Mouse (Mus musculus) kidney, postnatal 14 days (tissue): ENCODE results near the gene Serp2.

Experiments used
- DNase-seq: peaks from one replicate; pipeline ENCODE4 v3.0.0; 2022; ENCODE audit warnings: mixed read lengths

Serp2 gene

DNA sequence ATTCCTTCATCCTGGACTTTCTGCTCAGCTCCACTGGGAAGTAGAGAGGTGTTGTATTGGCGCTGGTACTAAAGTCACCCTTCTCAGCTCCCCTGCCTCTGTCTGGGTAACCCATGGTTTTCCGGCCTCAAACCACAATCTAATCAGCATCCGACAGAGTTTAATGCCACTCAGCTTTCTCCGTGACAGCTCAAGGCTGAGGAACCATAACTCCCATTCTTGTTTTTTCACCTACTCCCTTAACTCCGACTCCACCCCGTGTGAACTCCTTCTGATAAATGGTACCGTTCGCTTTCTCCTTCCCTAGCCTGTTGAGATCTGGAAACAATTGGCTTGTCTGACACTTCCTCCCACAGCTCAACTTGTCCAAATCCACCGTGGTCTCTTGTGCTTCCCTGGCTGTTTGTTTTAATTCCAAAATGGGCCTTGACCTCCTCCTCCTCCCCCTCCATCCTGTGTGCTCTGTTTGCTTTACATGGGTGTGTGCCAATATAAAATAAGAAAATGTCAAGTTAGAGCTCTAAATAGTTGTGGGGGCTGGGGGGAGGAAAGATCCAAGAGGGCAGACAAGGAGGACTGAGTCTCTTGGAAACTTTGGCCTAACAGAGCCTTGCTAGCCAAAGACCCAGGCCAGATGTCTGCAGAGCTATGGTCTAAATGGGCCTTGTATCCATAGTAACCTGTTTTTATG lies 12.7 kb upstream of the Serp2 start:
- peak; percentile 53 for DNase-seq

DNA sequence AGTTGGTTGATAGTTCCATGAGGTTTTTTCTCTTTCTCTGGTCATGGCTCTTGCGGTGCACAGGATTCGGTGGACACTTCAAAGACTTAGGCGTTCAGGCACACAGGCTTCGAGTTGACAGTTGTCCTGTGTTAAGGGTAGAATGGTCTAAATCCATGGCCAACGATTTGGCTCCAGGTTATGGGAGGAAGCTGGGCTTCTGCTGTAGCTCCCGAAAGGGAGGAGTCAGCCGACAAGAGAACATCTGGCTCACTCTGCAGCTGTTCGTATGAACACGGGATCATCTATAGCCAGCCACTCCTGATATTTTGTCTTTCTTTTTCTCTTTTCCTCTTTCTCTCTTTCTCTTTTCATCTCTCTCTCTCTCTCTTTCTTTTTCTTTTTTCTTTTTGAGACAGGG lies 11.9 kb upstream of the Serp2 start:
- DNase-seq: no peak

GRCm38 (mm10) chr14:76567280-76567679 lies 10.6 kb upstream of the Serp2 start:
- peak; percentile 17 for DNase-seq

DNA sequence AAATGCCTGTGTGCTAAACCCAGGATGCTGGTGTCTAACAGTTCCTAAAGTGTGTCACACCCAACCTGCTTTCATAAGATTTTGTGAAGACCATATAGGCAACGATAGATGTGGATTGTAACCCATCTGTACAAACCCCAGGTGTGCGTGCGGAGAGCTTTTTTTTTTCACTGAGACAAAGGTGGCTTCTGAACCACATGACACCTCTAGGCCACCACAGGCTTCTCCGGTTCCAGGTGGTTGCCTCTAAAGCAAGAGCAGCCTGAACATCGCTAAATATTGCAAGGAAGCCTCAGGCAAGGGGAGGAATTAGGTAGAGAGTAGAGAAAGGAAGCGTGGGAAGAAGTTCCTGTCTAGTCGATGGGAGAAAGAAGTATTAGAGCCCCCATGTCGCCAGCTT lies 10.0 kb upstream of the Serp2 start:
- DNase-seq: no peak

- no peak for DNase-seq
These were observed 9.5 kb upstream of the Serp2 start for GRCm38 (mm10) chr14:76566193-76566592.

- no peak for DNase-seq
These were observed 2.5 kb upstream of the Serp2 start for GRCm38 (mm10) chr14:76559208-76559607.

DNA sequence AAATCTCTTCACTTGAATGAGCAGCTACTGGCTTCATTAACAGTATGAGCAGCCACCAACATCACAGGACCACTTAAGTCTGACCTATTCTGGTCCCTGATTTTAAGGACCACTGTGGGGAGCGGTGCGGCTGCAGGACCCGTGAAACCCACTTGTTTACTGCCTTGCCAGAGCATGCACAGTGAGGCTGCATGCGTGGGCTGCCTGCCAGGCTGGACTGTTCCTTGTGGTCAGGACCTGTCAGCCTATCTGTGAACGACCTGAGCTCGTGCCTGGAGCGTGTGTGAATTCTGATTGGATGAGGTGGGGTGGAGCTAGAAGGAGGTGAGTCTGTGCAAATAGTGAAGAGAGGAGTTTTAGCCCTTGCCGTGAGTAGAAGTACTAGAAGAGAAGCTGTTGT lies 1.5 kb upstream of the Serp2 start:
- peak; percentile 36 for DNase-seq

GRCm38 (mm10) chr14:76556031-76556851 lies 448 bp downstream of the Serp2 start:
- peak; percentile 79 for DNase-seq

- DNase-seq: no peak
These were observed 1.2 kb downstream of the Serp2 start for GRCm38 (mm10) chr14:76555263-76556030.

- no peak for DNase-seq
These were observed 12.6 kb downstream of the Serp2 start for GRCm38 (mm10) chr14:76544136-76544535.

GRCm38 (mm10) chr14:76541341-76541740 lies 15.3 kb downstream of the Serp2 start:
- DNase-seq: no peak

DNA sequence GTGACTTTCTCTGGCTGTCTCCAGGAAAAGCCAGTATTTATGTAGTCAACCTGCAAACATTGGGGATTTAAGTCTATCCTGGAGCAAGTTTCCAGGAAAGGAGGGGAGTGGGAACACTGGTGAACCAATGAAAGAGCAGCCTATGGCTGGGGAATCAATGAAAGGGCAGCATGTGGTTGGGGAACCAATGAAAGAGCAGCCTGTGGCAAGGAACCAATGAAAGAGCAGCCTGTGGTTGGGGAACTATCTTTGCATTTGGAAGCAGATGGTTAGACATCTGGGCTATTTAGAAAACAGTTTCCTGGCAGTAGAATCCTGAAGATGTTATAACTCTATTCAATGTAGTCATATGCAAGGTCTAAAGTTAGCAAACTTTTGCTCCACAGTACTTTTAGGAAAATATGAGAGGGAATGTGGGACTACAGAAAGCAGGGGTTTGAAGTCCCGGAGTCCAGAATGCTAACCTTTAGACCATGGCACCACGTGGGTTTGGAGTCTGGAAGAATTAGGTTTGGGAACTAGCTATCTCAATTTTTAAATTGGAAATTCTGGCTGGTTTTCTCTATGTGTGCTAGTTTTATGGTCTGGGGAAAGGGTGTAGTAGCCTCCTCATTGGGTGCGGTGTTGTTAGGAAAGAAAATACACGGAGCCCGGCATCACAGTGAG lies 16.6 kb downstream of the Serp2 start:
- DNase-seq: no peak

DNA sequence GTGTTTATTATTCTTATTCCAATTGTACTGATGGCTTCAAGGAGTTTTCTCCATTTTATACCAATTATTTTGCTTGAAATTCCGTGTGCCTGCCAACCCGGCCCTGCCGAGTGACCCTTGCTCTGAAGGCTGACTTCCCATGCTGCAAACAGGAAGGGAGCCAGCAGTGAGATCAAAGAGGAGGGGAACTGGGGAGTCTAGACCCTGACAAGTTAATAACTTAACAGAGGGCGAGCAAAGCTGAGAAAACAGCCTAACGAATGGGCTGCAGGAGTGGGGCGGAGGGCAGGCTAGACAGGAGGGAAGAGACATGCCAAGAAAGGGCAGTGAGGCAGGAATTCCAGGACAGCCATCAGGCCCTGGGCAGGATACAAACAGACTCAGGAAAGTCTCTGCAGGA lies 19.8 kb downstream of the Serp2 start:
- DNase-seq: peak; percentile 88

DNA sequence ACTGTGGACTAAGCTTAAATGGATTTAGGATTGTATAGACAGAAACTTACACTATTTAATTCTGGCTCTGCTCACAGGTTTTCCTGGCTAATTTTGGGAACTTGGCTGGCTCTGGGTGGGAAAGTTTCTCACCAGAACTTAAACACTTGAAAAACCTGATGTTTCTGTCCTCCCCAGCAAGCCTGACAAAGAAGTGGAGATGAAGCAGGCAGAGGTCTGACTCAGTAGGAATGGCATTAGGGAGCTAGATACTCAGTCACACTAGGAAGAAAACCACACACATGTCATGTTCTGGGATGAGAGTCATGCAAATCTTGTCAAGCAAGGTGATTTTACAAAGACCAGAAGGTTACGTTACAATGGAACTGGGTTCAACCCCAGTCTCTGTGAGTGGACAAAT lies 21.6 kb downstream of the Serp2 start:
- DNase-seq: no peak

GRCm38 (mm10) chr14:76533170-76533815 lies 23.4 kb downstream of the Serp2 start:
- DNase-seq: peak; percentile 79

- peak; percentile 69 for DNase-seq
These were observed 24.2 kb downstream of the Serp2 start for GRCm38 (mm10) chr14:76532257-76533169.

GRCm38 (mm10) chr14:76531027-76531660 lies 25.5 kb downstream of the Serp2 start:
- DNase-seq: no peak

- no peak for DNase-seq
These were observed 28.0 kb downstream of the Serp2 start for GRCm38 (mm10) chr14:76528641-76529040.

DNA sequence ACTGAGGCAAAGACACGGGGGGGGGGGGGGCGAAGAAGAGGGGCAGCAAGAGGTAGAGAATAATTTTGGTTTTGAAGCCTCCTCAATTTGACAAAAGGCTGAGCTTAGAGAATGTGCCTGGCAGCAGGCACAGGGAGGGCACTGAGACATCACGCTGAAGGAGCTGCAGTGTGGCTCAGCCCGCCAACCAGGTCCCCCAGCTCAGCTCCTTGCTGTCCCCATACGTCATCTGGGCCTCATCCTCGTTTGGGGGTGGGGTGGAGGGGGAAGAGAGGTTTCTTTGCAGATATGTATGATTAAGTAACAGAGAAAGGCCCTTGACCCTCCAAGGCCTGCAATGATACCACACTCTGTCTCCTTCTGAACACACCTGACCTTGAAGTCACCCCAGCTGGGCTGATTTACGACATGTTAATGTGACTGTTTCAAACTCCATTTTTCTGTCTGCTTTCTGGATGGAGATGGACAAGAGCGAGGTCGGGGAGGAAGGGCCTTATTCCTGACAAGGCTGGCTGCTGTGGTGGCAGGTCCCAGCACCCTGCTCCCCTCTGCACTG lies 28.9 kb downstream of the Serp2 start:
- DNase-seq: no peak

GRCm38 (mm10) chr14:76527030-76527719 lies 29.5 kb downstream of the Serp2 start:
- DNase-seq: no peak
